Mouse (Mus musculus): Measurements from ENCODE around the gene Vegfb. TPM values are rescaled to one million over a fixed set of nuclear protein-coding genes. Genes with fewer than 3 reads are reported as not detected.
A peak's percentile ranks its signal among the peaks of the same experiment; 100 is the strongest.
"Not testable (repeated sequence)": the region's sequence is repeated elsewhere in the genome, so short reads cannot be mapped to it uniquely, and the experiment has no call there.

The Vegfb gene
- total RNA-seq, 4 experiments from 2014 or later: 98.9 to 107 (median 104) TPM

DNA sequence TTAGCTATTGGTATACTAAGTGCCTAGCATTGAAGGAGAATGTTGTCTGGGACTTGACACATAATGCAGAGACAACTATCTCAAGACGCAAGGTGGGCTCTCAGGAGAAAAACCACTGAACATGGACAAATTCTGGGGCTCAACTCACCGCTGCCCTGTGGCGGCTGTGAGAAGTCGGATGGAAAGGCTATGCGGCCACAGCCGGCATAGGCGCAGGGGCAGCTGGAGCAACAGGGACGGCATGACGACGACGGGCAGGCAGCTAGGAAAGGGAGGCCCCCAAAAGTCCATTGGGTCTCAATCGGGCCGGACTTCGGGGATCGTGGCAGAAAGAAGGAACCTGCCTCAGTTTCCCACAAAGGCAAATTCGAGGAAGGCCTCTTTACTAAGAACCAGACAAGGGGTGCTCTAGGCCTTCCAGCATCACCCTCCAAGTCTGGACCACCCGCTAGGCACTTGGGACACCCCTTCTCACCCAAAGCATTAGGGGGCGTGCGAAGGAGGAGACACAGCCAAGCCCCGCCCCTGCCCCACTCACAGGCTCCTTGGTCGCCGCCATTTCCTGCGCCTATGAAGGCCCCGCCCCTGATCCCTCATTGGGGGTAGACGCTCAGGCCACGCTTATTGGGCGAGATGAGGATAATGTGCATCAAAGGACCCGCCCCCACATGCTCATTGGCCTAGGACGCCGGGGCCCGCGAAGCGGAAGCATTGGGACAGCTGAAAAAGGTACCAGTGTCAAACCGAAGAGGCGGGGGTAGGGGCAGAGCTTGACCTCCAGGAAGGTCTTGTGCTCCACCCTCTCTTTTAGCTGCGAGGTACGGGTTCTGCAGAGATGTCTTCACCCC is 4.8 kb upstream of the Vegfb start, which contains the start of gene Dnajc4:
TSS of gene Dnajc4 (minus strand) at position 562 of the 848 bp plus-strand sequence.
- DNase-seq (ENCODE audit: low spot score in 2 of 2): peak; percentile 80 to 96

DNA sequence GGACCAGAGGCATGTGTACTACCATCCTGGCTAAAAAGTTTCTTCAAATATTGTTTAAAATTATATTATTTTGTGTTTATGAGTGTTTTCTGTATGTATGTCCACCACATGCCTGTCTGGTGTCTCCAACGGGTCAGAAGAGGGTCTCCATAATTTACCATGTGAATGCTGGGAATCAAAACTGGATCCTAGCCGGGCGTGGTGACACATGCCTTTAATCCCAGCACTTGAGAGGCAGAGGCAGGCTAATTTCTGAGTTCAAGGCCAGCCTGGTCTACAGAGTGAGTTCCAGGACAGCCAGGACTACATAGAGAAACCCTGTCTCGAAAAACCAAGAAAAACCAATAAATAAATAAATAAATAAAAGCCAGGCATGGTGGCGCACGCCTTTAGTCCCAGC is 3.7 kb upstream of the Vegfb start:
- DNase-seq (ENCODE audit: low spot score in 2 of 2): not testable (repeated sequence)

DNA sequence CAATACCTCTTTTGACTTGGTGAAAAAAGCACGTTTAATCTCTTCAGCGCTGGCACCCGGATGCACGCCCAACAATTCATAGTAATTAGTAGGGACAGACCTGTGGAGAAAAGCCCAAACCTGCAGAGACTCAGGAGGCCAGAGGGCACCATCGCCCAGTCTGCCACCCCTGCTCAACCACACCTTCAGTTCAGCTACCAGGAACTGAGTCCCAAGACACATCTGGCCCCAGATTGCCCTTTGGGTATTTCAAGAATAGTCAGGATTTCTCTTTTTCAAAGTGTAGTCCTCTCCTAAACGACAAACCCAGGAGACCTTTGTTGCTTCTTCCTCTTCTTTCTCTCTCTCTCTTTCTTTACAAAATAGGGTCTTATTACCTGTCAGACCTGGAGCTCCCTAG is 3.3 kb upstream of the Vegfb start:
- no peak for DNase-seq (ENCODE audit: low spot score in 2 of 2)

DNA sequence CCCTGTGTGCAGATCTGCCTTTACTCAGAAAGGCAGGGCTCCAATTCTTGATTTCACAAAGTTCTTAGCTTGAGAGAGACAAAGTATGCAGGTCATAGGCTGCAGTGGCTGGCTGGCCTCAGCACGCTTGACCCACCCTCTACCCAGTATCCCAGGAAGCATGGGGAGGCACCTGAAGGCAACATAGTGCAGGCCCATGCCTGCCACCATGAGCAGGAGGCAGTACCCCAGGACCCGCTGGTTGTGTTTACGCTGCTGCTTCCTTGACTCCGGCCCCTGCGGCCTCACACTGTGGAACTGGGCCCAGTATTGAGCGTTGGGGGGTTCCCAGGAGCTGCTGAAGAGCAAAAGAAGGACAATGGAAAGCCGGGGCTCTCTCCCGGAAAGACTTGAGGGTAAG is 1.8 kb upstream of the Vegfb start:
- no peak for DNase-seq (ENCODE audit: low spot score in 2 of 2)

DNA sequence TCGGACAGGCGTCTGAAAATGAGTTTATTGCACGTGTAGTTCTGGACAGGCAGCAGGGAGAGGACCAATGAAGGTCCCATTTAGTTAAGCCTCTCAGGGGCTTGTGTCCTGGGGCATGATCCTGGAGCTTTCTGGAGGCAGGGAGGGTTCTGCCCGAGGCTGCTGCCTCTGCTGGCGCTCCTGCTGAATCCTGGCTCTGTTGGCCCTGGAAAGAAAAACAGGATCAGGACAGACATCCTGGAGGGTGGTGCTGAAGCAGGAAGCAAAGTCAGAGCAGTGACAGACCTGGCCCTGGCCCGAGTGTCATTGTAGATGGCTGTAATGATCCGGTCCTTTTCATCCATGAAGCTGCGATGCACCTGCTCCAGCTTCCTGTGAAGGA is 444 bp upstream of the Vegfb start:
- peak in 1 of 2 experiments; percentile 8 for DNase-seq (ENCODE audit: low spot score in 2 of 2)

DNA sequence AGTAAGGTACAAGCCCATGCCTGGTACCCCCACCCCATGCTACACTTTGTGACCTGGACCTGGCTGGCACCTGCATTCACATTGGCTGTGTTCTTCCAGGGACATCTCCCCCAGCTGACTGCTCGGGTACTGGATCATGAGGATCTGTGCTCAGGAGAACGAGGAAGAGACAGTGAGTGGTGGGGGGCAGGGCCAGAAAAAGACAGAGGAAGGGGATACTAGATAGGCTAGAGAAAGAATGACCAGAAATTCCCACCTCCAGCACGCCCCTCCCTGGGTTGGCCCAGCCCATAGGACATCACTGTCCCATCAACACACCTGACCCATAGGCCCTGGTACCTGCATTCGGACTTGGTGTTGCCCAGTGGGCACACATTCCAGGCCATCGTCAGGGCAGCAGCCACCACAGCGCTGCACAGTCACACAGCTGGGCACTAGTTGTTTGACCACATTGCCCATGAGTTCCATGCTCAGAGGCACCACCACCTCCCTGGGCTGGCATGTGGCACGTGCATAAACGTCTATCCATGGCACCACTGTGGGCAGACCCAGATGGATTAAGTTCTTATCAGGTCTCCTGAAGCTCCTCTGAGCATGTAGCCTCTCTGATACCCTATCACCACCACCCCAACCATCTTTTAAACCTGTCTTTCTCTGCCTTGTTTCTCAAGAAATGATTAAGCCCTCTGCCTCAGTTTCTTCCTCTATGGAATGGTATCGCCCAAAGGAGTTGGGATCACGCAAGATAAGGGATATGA is 1.3 kb downstream of the Vegfb start:
- DNase-seq (ENCODE audit: low spot score in 2 of 2): no peak

DNA sequence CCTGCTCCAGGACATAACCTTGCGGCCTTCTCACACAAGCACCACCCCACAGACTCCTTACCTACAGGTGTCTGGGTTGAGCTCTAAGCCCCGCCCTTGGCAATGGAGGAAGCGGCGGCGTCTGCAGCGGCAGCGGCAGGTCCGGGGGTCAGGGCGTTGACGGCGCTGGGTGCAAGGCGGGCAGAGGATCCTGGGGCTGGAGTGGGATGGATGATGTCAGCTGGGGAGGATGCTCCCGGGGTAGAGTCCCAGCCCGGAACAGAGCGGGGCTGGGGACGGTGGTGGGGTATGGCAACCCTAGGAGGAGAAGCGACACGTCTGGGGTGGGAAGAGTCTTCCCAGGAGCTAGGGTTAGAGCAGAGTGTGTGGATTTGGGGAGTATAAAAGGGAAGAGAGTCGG is 2.2 kb downstream of the Vegfb start:
- no peak for DNase-seq (ENCODE audit: low spot score in 2 of 2)

DNA sequence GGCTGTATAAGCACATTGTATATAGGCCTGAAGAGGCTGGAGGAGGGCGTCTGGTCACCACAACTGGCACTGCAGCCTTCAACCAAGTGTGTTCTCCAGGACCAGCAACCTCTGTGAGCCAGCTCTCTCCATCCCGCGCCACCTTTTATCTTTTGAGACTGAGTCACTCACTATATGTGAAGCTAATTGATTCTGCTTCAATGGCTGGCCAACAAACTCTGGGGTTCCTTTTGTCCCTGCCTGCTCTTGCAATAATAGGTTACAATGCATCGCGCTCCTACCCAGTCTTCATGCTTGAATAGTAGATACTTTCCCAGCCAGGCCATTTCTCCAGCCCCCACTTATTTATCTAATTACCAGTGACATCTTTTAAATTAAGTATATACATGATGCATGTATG is 3.8 kb downstream of the Vegfb start:
- DNase-seq (ENCODE audit: low spot score in 2 of 2): no peak

DNA sequence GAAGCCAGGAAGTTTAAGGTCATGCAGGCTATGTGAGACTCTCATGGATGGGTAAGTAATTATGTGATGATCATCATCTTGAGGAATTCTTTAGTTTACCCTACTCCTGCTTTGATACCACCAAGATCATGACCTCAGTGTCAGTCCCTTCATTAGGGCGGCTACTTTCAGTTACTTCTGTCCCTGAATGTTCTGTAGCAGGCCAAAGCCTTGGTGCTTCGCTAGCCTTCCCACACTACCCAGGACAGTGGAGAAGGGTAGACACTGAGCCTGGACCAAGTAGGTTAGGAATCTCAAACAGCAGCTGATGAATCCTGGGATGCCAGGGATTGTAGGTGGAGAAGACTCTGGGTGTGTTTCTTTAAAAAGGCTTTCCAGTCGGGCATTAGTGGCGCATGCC is 6.0 kb downstream of the Vegfb start:
- DNase-seq (ENCODE audit: low spot score in 2 of 2): no peak

DNA sequence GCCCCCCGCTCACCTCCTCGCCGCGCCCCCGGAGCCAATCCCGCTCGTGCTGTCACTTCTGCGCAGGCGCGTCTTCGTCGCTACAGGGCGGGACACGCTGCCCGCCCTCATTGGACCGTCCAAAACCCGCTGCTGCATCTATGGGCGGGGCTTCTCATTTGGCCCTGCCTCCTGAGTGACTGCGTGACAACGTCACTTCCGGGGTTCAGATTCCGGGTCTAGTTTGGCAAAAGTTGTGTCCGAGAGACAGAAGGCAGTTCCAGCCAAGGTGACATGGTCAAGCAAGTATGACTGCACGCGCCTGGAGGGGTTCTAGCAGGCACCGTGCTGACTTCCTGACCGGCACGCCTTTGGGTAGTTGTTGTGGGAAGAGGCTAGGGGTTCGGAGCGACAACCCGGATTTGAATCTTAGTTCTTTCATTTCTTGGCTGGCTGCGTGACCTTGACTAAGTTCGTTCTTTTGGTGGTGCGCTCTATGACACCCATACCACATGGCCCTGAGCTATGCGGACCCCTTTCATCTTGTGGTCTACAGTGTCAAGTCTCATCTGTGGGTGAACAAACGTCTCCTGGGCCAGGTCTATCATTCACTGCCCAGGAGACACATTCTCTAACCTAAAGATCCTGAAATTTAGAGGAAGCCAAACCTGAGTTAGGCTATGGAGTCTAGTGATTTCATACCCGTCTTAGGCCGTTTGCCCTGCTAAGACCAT is 6.9 kb downstream of the Vegfb start, which contains the start of gene Fkbp2:
TSS of gene Fkbp2 (minus strand) at position 121 of the 713 bp plus-strand sequence.
- peak in 1 of 2 experiments; percentile 98 for DNase-seq (ENCODE audit: low spot score in 2 of 2)

DNA sequence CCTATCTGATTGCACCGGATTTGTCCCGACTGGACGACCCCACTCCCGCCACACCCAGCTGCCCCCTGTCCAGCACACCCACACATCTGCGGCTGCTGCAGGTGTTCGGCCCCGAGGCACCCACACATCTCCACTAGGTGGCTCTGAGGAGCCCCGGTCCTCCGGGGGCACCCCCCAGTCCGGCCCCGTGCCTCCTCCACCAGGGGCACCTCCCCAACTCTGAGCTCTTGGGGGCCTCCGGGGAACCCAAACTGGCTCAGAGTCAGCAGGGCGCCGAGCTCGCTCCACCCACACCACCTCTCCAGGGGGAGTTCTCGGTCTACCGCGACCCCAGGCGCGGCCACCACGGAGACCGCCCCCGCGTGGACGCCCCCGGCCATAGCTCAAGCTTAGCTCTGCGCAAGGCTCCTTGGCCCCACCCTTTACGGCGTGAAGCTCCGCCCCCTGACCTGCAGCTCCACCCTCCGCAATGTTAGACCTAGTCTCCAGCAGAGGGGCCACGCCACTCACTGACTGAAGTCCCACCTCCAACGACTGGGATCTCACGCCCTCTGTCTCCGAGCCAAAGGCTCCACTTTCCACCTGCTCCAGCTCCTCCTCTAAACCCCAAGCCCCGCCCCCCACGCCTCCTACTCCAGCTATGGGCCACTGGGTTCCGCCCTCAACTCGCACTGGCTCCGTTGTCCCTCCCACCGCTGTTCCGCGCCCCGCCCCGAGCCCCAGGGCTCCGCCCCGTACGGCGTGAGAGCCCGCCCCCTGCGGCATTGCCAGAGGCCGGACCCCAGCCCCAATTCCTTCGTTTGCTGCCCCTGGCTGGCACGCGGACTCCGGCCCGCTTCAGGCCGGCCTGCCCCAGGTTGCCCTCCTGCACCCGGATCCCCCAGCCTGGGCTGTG is 7.7 kb downstream of the Vegfb start:
- DNase-seq (ENCODE audit: low spot score in 2 of 2): peak; percentile 97 to 100

DNA sequence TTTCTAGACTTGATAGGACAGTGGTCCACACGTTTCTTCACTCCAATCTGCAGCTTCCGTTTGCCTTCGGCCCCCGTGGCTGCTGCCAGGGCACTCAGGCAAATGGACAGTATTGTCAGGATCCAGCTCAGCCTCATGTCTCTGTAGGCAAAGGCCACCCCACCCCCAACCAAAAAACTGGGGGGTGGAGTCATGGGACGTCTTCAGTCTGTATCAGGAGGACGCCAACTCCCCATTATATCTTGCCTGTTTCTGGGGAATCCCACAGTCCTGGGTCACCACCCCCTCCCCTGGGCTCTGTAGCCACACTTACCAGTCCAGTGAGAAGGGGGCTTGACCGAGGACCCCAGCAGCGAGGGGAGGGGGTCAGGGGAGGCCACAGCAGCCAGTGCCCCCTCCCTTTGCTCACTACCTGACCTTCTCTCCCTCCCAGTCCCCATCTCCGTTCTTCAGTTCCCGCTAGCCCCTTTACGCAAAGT is 8.4 kb downstream of the Vegfb start:
- DNase-seq (ENCODE audit: low spot score in 2 of 2): peak in 1 of 2 experiments; percentile 76

DNA sequence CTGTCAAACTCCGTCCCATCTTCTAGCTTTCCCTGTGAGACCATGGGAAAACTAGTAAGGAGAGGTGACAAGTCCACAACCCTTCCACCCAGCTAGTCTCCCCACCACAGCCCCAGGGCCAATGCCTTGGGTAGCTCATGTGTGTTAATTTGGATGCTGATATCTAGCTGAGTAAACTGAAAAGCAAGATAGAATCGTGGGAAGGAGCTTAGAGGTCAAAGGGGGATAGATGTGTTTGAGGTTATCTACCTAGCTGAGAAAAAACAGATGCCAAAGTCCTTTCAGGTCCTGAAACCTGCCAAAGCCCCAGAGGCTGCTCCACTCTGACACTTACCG is 8.8 kb downstream of the Vegfb start:
- no peak for DNase-seq (ENCODE audit: low spot score in 2 of 2)

DNA sequence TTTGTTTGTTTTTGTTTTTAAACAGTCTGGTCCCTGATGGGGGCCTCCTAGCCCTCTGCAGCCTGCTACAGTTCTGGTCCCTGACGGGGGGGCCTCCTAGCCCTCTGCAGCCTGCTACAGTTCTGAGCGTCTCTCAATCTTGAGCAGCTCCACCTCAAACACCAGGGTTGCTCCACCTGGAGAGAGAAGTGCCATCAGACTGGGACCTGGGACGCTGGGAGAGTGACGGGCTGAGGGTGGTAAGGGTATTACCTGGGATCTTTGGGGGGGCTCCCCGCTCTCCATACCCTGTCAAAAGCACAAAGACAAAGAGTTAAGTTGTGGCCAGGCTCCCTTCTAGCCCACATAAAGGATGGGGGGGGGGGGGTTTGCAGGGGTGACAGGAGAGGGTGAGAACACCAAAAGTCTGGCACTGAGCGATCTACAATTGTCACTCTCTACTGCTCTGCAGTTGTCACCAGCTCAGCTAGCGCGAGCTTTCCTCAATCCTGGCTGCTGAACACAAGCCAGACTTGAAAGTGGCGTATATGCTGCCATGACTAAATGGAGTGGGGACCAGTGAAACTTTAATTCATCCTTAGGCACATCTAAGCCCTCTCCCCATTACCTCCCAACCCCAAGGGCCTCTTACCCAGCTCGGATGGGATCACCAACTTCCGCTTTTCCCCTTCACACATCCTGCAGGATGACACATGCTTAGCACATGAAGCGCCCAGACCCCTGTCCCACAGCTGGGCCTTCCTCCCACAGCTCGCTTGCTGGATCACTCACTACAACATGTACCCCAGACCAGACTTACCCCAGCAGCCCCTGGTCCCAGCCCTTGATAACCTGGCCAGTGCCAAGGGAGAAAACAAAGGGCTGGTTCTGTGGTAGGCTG is 9.5 kb downstream of the Vegfb start:
- no peak for DNase-seq (ENCODE audit: low spot score in 2 of 2)

DNA sequence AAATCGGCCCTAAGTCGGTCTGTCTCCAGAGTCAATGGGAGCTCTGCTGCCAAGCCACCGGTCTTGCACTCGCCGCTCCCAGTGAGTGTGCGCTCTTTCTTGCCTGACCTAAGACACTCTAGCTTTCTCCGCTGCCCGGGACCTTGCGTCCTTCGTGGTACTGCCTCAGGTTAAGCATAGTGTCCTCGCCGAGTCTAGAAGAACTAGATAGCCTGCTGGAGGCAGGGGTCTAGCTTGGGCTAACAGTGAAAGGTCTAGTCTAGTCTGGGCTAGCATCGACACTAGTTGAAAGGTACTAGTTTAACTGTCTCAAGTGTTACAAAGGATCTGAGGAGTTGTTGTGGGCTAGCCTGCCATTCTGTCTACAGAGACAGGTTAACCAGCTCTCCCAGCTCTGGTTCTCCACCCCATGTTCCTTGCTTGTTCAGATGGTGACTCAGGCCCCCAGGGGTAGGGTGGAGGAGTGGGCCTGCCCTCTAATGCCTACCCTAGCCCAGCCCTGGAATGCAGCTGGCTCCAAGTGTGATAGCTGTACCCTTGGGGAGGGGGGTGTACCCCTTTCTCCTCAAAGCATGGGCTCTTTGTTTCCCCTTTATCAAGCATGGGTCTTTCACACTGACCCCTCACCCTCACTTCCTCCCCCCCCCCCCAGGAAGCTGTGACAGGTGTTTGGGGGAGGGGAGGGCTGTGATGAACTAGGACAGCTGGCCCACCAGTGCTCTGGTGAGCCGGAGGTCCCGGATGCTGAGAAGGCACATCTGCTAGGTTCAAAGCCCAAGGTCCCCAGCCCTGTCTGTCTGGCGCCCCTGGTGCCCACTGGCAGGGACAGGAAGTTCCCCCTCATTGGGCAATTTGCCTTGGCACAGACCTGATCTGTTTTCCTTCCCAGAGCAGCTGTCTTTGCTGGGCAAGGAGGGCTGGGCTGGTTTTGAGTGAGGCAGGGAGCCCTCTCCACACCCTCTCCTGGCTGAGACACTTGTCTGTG is 11.6 kb downstream of the Vegfb start, which contains the start of gene Plcb3:
TSS of gene Plcb3 (minus strand) at position 934 of the 985 bp plus-strand sequence.
- no peak for DNase-seq (ENCODE audit: low spot score in 2 of 2)

DNA sequence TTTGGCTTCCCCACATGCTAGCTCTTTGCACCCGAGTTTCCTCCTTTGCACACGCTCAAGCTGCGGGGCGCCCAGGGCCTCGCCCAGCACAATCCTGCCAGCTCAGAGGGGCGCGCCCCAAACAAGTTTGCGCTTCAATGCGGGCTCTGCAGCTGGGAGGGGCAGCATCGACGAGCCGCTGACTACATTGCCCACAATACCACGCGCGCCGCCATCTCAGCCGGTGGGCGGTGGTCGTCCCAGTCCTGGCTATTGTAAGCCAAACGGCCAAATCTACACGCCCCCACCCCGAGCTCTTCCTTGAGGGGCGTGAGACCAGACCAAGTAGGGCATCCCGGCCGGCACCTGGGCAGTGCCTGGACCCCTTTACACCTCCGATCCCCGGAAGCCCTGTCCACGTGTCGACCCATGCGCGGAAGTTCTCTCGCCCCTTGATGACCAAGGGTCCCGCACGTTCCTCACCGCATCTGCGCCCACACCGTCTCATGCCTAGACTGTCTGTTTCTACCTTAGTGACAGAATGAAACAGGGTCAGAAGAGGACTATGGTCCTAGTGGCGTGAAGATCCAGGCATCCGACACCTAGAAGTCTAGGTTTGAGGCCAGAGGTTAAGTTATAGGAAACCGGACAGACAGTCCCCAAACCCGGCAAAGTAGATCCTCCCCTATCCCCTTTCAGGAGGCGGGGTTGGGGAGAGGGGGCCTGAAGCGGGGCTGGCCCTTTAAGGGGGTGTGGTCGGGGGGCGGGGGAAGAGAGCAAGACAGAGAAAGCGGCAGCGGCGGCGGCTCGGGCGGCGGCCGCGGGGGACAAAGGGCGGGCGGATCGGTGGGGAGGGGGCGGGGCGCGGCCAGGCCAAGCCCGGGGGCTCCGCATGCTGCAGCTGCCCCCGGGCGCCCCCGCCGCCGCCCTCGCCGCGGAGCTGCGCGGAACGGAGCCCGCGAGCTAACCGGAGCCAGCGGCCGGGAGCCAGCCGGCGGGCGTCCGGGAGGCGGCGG is 12.9 kb downstream of the Vegfb start, which contains the start of gene Ppp1r14b:
TSS of gene Ppp1r14b (plus strand) at position 758 of the 995 bp plus-strand sequence.
- peak; percentile 69 to 72 for DNase-seq (ENCODE audit: low spot score in 2 of 2)

DNA sequence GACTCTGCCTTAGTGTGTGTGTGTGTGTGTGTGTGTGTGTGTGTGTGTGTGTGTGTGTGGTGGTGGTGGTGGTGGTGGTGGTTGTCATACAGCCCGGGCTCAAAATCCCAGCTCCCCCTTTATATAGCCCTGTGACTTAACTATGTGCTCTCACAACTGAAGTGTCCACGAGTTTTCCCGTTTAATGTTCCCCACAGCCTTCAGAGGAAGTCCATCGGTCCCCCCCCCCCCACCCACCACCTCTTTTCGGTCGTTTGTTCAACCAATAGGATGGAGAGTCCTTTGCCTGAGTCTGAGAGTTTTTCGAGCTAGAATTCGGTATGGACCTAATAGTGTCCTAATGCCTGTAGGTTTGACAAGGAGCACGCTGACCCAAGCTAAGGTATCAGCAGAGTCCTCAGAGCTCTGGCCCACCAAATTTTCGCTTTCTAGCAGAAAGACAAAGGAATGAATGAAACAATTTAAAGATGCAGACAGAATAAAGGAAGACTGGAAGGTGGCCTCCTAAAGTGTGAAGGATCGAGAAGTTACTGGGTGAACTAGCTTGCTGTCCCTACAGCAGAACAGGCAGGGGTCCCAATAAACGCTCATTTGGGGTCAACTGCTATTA is 13.8 kb downstream of the Vegfb start:
- no peak for DNase-seq (ENCODE audit: low spot score in 2 of 2)

All from left cerebral cortex, adult 8-10 months (tissue).